Mouse (Mus musculus): ENCODE results near the gene Trafd1.

DNA sequence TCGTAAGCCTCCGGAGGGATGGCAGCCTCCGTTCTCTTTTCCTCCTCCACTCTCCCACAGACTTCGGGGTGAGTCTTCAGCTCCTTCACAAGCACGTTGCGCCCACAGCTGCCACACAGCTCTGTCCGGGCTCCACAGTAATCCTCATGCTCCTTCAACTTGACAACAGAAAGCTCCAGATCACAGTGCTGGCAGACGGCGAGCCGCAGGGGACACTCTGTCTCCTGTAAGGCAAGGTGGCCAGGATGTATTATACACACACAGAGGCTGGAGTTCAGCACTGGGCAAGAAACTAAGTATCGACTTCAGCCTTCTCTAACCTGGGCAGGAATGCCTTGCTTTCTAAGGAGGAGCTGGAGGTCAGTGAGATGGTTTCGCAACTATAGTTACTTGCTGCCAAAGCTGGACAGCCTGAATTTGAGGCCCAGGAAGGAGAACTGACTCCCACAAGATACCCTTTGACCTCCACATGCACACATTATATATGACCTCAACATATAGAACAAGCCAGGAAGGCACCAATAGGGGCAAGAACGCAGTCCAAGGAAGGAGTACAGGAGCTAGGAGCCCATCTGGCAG is 6.7 kb downstream of the Trafd1 start:
- no peak for TF ChIP-seq POLR2A (IDR thresholded peaks at IDR 0.05; ENCODE audit: low read depth, low read length)
- TF ChIP-seq CTCF (IDR thresholded peaks at IDR 0.05; ENCODE audit: borderline replicate concordance, insufficient read depth, low read length), result no peak
